Mouse (Mus musculus) G1E (cell line): Measurements from ENCODE around the gene Fam217b.

Source experiments
- CTCF ChIP-seq: IDR thresholded peaks from 2 replicates; pipeline ENCODE4 v1.5.1; 2012; ENCODE audit warnings: low read depth, low read length, inconsistent platforms, mixed read lengths
- GATA1 ChIP-seq: IDR thresholded peaks from 2 replicates; pipeline ENCODE4 v1.6.1; 2012; ENCODE audit warnings: borderline replicate concordance, low read length, inconsistent platforms, mixed read lengths
- GATA2 ChIP-seq: IDR thresholded peaks from 2 replicates; pipeline ENCODE4 v1.6.1; 2012; ENCODE audit warnings: low read depth, low read length, inconsistent platforms, borderline replicate concordance
- TAL1 ChIP-seq: conservative IDR thresholded peaks from 2 replicates; pipeline ENCODE4 v1.6.1; 2012; ENCODE audit warnings: low read depth, low read length, inconsistent platforms, mixed read lengths

GRCm38 (mm10) chr2:178407053-178407815 lies 7.1 kb upstream of the Fam217b start, which contains the start of gene Sycp2:
- TF ChIP-seq CTCF (no peak), TAL1 (no peak), GATA1 (no peak), GATA2 (no peak)
